Mouse (Mus musculus) left cerebral cortex, postnatal 4 days (tissue): ENCODE measurements at regions not wholly inside any gene's neighbourhood (a gene's known extent, or its start where the extent isn't known, plus 50 kb on each side); places are given as distances from the start of the nearest gene placed in this dataset.

Source experiments
- DNase-seq: peaks from one replicate; pipeline ENCODE4 v3.0.0-alpha.2; 2022
- intact Hi-C: fragments of 180-260 bp; cut with DNase I; formaldehyde crosslinking; loops from one replicate; pipeline ENCODE4 v1.15.1; 2025

DNA sequence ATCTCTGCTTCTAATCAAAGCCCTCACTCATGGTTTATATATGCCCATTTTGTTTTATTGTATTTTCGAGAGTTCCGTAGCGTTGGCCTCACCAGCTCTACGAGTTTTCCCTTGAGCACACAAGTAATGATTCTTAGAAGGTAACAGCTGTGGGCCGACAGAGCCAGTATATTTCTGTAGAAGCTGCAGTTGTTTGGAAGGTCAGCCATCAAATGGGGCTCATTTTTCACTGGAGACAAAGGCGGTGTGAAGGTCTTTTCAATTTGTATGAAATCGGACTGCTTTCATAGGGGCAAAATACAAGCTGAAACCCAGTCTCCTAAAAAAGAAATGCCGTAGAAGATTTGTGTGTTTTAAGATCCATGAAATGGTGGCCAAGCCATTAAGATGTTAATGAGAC, 307.9 kb downstream of the Qk start:
- intact Hi-C loops: no loop called here
- no peak for DNase-seq

DNA sequence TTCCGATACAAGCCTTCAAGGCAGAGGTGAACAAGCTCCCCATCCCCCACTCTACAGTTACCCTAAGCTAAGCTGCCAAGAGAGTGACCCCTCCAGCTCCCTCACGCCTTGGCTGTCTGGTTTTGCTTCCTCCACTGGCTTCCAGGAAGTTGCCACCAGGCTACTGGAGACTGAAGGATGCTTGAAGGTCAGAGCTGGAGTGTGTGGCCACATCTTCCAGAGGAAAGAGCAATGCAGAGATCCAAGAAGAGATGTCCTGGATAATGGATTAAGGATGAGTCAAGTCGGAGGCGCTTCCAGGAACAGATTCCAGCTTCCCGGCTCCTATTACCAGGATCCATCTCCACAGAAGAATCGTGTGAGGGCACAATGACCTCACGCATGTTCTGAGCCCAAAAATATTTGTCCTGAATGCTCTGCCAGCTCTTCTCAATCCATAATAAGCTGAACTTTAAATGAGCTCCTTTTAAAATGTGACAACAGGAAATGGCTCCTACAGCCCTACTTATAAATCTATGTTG, 318.5 kb downstream of the Qk start:
- intact Hi-C loops: no loop called here
- DNase-seq: no peak

DNA sequence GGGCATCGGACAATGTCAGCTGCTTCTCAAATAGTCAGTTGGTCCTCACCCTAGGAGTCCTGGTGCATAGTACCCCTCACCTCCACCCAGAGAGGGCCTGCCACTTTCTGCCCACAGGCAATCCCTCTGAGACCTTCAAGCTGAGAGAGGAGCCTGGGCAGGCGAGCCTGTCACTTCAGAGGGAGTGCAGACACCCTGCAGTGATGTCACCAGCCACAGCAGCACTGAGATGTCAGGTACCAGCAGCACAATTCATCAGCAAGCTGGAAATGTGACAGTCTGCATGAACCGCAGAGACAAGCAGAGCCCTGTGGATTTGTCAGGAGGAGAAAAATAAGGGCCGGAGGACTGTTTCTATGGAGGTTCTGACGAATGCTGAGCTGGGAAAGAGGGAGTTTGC, 324.3 kb downstream of the Qk start:
- DNase-seq: no peak
- intact Hi-C loops: no loop called here

DNA sequence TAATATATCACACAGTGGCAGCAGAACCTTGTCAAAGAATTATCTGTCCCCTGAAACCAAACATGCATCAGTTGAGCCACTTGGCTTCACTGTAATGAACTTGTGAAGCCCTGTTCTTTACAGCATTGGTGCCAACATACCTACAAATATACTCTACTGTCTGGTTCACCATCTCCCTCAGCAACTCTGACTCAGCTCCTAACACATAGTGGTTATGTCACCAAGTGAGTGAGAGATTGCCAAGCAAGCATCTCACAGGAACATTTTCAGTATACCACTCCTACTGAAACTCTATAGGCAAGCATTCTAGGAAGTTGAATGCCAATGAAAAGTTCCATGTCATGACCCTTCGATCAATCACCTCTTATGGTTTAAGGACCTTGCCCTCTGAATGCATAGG, 321.2 kb upstream of the Pabpc6 start:
- intact Hi-C loops: no loop called here
- no peak for DNase-seq

DNA sequence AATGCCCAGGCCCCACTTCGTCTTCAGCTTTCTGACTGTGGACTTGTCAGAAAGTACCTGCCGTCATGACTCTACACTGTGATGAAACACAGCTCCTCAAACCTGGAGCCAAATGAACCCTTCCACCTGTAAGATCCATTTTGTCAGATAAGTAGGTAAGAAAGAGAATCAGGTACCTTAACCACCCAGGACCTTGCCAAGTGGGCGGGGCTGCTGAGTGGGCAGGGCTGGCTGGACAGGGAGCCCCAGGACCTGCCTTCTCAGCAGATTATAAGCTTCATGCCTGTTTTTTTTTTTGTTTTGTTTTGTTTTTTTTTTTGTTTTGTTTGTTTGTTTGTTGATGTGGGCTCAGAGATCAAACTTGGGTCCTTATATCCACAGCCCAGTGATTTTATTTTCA, 311.8 kb upstream of the Pabpc6 start:
- intact Hi-C loops: no loop called here
- no peak for DNase-seq

DNA sequence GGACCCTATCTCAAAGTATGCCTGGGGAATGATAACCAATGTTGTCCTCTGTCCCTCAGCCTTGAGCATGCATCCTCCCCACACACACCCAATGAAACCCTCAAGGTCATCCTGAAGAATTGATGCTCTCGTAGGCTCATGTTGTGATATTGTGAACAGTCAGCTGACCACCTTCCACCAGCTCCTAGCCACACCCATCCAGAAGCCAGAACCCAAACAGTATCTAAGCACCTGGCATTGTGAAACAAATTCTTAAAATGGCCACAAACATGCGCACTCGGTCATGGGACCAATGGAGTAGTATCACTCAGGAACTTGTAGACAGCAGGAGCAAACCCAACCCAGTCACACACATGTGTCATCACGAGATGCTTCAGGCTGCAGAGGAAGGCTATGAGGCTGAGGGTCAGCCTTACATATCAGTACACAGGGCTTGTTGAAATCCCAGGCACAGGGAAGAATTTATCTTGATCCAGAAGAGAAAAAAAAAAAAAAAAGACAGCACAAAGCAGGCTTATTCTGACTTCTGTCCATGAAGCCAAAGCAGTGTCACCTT, 307.4 kb upstream of the Pabpc6 start:
- intact Hi-C loops: no loop called here
- DNase-seq: no peak

DNA sequence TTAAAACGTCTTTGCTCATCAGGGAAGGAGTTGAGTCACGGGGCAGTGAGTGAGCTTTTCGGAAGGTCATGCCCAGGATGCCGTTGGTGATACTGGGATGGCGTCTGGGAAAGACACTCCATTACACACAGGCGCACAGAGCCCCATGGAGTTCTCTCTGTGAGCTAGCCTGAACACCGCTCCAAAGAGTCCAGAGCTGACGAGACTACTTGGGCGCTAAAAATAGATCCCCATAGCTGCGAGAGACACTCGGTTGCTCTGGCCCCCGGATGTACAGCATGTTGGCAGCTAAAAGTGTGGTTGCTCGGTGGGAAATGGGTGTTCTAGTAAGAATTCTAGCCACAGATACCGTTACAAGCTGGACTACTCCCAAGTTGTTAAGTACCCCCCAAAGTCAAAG, 306.5 kb upstream of the Pabpc6 start:
- no peak for DNase-seq
- intact Hi-C loops: no loop called here

DNA sequence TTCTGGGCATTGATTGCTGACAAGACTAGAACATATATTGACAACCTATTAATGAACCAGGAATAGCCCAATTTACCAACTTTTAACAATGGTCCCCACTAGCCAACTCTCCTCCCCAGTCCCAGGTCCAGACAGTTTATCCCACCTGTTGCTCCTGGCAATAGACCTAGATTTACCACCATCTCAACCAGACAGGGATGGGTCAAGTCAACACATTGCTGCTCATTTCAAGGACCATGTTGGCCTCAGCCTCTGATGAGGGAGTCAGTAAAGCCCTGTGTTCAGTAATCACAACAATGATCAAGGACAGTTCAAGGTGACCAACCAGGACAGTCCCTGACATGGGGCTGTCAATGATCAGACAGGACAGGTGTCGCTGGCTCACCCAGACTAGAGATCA, 305.6 kb upstream of the Pabpc6 start:
- intact Hi-C loops: no loop called here
- DNase-seq: no peak

DNA sequence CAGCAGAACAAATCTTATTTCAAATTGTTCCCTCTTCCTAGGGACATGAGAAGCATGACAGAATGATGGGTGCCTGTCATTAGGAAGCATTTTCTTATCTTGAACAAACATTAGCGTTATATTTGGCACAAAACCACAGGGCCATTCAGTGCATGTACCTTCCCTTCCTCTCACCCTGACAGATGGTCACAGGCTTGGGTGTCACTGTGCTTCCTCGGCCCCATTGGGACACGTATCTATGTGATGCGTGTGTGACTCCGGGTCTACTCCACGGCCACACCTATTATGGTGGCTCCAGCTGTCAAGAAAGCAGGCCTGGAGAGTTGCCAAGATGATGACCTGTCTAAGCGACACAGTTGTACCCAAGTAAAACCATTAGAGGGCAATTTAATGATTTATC, 298.5 kb upstream of the Pabpc6 start:
- peak; percentile 19 for DNase-seq
- intact Hi-C loops: no loop called here

DNA sequence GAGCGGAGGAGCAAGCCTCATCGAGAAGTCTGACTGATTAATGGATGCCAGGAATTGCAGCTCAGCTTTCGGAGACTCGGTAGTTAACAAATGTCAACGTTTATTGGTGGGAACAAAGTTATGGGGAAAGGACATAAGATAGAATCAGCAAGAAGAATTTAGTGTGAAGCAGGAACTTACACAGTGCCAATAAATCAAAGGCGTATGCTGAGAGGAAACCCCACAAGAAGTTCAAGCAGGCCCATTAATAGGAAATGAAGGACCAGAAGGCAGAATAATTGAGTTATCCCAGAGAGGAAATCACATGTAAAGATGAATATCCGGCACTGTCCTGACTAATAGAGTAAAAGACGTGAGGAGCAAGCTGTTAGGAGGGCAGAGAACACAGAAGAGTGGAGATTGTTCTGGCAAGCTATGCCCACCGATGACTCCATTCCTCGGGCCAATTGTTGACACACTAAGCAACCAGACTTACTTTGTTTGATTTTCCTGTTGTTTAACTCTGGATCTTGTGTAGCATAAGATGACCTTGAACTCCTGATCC, 293.4 kb upstream of the Pabpc6 start:
- no peak for DNase-seq
- intact Hi-C loops: no loop called here

DNA sequence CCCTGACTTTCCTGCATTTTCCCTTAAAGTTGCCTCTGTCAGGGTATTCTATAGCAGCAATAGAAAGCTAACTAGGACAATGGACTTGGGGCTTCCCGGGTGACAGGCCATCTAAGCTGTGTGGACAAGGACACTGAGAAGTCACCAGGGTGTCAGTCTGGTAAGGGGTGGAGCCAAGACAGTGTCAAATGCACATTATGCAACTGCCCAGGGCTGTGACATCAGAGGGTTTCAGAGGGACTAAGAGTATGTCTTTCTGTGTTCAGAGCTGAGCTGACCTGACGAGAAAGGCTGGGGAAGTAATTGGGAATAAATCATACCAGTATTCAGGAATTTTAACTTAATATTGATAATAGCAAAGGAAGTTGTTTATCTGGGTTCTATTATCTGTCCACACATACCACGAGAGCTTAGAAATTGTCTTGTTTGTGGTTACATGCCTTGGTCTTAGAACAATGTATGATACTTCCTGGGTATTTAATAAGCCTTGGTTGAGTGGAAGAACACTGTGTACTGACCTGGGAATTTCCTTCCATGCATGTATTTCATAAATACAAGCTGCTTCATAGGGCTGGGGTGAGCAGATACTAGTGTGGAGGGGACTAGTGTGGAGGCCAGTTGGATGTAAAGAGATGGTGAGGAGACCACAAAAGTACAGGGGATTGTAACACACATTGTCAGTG, 279.6 kb upstream of the Pabpc6 start:
- intact Hi-C loops: no loop called here
- DNase-seq: no peak

DNA sequence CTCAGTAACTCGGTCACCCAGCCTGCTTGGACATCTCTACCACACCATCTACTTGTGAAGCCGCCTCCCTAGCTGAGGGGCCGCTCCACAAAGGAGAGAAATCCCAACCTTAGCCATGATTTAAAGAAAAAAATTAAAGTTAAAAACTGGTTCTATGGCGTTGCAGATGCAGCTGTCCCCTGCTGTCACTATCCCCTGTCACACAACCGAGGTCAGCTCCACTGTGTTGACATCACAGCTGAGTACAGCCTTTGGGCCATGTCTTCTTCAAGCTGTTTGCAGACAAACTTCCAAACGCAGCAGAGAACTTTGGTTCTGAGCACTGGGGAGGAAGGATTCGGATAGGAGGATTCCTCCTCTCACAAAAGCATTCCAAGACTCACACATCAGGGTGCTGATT, 278.1 kb upstream of the Pabpc6 start:
- DNase-seq: no peak
- intact Hi-C loops: no loop called here

DNA sequence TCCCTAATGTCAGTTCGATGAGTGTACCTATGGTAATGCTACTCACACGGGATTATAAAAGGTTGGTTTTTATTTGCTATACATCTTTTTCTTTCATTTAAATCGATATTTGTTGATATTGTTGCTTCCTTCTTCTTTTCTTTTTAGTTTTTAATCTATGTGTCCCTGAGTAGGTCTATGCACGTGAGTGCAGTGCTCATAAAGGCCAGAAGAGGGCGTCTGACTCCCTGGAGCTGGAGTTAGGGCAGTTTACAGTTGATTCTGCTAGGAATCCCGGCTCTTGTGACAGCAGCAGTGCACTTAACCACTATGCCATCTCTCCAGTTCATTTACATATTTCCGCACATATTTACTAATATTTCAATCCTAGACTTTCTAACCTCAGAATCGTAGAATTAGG, 275.0 kb upstream of the Pabpc6 start:
- DNase-seq: no peak

DNA sequence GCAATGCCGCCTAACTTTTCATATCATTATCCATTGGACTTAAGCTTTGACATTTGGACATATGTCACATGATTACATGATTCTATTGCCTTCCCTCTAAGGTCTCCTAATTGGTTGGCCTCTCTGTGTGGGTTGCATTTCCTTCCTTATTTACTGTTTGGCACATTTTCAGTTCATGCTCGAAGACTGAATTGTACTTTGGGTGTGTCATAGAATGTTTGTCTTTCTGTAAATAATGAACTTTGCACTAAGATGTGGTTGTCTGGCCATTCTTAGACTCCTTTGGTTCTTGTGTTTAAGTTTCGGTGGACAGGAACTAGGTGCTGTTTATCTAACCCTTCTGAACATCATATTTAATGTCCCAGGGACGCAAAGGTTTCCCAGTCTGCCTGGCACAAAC, 272.7 kb upstream of the Pabpc6 start:
- intact Hi-C loops: no loop called here

More for the DNA sequence above, 275.0 kb upstream of the Pabpc6 start:
- intact Hi-C loops: no loop called here

DNA sequence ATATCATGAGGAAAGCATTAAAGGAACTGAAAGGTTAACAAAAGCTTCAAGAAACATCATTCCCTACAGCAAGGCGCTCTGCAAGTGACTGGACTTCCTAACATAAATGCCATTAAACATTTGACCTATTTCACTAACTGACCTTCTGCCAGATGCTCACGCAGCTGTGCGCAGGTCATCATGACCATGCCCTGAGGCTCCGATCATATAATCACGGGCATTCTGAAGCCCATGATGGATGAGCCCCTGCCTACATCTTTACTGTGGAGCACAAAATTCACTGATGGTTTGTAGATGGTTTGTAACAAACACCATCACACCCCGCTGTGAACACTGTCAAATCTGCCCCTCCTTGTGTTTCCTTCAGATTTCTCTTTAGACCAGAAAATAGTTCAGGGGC, 270.1 kb upstream of the Pabpc6 start:
- no peak for DNase-seq
- intact Hi-C loops: no loop called here

More for the DNA sequence above, 272.7 kb upstream of the Pabpc6 start:
- DNase-seq: no peak

DNA sequence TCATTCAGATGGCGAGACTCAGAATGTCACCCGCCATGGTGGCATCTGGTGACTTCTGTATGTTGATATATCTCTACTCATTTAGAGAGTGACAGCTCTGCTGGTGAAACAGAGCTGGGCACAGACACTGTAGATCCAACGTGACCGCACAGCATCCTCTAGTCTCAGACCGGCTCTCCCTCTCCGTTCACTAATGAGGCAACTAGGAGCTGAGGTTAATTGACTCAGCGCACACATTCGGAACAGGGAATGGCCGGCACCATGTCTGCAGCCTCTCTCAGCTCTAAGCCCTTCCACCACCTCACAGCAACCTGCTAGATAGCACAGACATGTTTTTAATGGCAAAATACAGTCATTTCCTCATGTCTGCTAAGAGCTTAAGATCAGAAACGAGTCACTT, 268.9 kb upstream of the Pabpc6 start:
- intact Hi-C loops: no loop called here
- no peak for DNase-seq

DNA sequence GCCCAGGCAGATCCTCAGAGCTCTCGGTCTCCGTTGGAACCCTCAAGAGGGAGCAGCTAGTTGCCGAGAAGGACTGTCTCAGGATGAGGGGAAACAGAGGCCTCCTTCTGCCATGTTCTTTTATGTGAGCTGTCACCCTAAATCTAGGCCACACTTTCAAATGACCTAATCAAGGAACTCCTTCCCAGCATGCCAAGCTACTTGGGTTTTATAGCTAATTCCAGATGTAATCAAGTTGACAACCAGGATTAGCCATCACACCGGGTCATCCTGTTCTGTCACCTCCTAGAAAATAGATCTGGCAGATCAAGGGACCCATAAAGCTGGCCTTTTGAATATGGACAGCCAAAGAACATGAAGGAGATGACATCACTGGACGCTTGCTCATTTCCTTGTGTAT, 267.7 kb upstream of the Pabpc6 start:
- intact Hi-C loops: no loop called here
- no peak for DNase-seq

DNA sequence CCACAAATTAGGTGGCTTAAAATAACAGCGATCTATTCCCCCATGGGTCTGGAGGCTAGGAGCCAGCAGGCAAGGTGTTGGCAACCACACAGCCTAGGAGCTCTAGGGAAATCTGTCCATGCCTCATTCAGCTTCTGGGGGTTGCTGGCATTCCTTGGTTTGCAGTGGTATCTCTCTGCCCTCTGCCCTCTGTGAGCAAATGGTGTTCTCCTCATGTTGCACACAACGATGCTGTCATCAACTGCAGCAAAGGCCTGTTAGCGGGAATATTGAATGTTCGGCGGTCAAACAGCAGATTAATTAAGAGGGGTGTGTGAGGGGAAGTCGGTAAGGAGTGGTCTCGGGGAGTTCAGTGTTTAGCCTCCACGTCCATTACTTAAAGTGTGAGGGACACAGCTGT, 262.7 kb upstream of the Pabpc6 start:
- intact Hi-C loops: no loop called here
- no peak for DNase-seq

DNA sequence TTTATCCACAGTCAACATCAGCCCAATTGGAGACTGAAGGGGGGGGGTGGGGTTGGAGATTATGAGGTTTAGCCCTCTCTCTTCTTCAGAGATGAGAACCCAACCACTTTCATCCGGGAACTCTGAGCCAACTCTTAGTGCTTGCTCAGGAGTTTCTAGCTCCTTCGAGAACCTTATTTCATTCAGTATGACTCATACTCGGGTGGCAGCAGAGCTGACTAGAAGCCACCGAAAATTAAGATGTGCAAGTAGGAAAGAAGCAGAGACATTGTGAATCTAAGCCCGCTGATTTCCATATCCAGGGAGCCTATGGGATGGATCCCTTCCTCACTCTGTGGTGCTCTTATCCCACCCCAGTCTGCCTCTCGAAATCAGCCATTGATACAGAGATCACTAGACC, 262.0 kb upstream of the Pabpc6 start:
- no peak for DNase-seq
- intact Hi-C loops: no loop called here

DNA sequence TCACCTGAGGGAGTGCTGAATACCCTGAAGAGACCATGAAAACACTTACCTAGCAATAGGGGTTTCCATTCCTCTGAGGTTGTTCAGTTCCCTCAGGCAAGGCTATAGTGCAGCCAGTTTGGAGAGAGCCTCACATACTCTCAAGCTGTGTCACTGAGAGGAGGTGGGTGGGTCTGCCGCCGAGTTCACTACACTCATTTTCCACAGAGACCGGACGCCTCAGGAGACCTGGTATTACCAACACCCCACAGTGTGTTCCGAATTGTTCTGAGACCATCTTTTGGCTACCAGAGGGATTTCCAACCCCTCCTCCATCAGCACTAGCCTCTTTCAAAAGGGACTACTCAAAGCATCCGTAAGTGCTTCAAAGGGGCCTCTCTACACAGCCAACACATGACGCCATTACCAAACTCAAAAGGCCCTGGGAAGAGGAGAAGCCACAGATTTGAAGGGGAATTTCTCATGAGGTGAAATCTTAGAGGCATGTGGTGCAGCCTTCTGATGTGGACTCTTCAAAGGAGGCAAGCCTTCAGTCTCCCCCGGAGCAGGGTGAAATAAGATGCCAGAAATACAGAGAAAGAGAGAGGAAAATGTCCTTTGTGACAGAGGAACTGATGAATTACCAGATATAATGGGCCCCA, 260.1 kb upstream of the Pabpc6 start:
- intact Hi-C loops: no loop called here
- DNase-seq: no peak

DNA sequence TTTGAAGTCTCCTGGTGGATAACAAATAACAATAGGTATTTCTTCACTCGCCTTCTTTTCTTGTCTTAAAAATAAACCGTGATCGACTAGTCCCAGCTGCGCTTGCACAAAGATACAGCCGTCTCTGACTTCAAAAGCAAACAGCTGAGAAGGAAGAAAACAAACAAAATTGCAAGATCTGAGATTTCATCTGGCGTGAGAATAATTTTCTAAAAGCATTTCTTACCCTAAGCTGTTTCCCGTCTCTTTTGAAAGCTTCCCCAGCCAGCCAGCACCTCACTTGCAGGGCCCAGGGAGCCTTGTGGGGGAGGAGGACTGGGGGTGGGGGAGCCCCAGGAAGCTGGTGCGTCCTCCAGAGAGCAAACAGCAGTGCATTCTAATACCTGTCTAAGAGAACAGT, 258.2 kb upstream of the Pabpc6 start:
- no peak for DNase-seq
- intact Hi-C loops: no loop called here

DNA sequence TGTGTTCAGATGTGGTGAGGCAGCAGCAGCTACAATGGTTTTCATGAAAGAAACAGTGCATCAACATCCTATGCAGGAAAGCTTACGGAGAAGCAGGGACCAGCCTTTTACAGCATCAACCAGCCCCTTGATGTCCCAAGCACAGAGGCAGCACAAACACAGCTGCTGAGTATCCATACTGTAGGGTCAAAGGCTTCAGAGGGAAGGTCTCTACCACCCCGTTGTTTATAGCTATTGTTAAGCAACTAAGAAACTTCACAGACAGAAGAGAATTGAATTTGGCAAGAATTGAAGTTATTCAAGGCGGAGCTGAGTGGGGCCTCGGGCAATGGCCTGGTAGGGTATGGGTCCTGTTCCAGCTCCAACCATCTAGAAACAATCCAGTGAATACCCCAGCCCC, 256.8 kb upstream of the Pabpc6 start:
- no peak for DNase-seq
- intact Hi-C loops: no loop called here
